Mouse (Mus musculus) gastrocnemius, adult 2 months (tissue): ENCODE results near the gene Usp38. TPM values are rescaled to one million over a fixed set of nuclear protein-coding genes. Genes with fewer than 3 reads are reported as not detected.

Experiments used
- DNase-seq: peaks from one replicate; pipeline ENCODE4 v3.0.0; 2022
- H3K27ac ChIP-seq: fragments of 200-600 bp; 2 replicates; pipeline ENCODE4 v1.8.1; 2022; ENCODE audit warnings: mild to moderate bottlenecking
- H3K4me3 ChIP-seq: fragments of 200-600 bp; 2 replicates; pipeline ENCODE4 v1.8.1; 2022; ENCODE audit warnings: mild to moderate bottlenecking, moderate library complexity
- CTCF ChIP-seq: fragments of 200-600 bp; IDR thresholded peaks from 2 replicates; pipeline ENCODE4 v1.8.1; 2022; ENCODE audit warnings: antibody characterized with exemption, mild to moderate bottlenecking, moderate library complexity
- intact Hi-C: fragments of 180-260 bp; cut with DNase I; formaldehyde crosslinking; loops from one replicate; pipeline ENCODE4 v1.15.1; 2025
- total RNA-seq, 2 experiments: library from RNA; stranded (reverse); gene quantifications; 2 replicates each; pipeline ENCODE4 v1.2.3; 2021

Usp38 gene
- total RNA-seq, 2 experiments from 2014 or later, result 22.1 to 23.2 TPM

DNA sequence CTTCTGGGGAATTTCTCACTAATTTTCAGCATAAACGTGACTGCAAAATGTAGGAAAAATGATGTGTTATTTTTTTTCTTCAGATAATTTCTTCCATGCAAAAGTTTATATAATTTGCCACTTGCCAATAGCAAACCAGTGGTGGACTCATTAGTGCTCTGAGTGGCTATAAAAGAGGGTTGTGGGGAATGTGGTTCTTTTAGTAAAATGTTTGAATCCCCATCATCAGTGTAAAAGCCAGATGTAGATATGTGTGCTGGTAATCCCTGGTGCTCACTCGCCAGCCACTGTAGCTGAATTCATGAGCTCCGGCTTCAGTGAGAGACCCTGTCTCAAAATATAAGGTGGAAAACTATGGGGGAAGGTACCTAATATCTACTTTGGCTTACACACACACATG is 61.8 kb downstream of the Usp38 start:
- peak overlapping the region; percentile 40; the same call in 1 of the 2 replicates for H3K27ac ChIP-seq
- intact Hi-C loops, result no loop called here
- H3K4me3 ChIP-seq, result no peak overlapping the region
- TF ChIP-seq CTCF, result no peak
- DNase-seq, result no peak

DNA sequence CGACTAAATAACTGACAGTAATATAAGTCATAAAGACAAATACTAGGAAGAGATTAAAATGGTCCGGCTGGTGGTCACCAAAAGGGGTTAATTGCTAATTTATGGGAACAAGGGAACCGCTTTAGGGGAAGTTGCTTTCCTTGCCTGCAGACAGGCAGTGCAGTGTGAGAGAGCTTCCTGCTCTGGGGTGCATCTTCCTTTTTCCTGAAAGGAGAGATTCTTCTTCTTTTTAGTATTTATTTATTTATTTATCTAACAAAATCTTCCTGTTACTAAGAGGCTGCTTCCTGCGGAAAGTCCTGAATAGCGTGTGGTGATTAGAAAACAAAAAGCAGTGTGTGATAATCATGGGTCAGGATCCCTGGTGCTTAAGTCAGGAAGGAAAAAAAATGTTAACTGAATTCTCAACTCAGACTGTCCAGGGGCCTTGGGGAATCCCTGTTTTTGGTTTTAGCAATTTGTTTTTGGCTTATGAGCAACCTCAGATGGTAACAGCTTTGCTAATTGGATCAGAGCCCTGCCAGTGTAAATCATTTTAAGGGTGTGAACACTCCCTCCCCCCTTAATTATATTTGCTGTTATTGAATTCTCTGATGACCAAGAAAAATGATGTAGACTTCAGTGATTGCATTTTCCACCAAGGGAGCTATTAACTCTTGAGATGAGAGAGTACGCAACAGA is 62.4 kb downstream of the Usp38 start:
- intact Hi-C loops, result no loop called here
- peak overlapping the region; percentile 40; the same call in 1 of the 2 replicates for H3K27ac ChIP-seq

DNA sequence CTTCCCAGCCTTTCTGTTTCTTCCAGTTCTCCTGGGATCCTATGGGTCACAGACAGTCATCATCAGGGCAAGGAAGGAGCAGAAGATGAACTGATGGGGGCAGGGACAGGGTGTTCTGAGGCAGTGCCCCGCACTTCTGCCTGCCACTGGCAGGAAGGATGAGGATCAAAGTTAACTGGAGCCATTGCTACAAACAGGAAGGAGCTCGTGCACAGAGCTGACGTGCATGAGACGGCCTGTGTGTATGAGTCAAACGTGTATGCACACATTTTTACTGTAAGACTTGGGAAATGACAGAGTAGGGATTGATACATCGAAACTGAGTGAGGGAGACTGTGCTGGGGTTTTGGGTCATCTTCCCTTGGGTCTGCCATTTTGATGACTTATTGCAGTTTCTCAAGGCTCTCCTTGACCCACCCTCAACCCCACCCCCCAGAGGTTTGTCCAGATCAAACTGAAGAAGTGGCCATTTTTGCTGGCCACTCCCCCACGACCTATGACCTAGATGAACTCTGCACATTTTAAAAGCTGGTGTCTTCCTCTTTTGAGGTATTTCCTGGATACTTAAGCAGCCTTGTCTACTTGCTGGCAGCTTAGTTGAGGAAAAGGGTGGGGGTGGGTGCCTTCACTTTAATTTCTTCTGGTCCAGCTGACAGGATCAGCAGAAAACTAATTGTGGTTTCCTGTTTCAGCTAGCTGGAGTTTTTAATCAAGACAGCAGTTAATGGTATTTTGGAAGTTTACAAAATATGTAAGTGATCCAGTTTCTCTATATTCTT is 66.1 kb downstream of the Usp38 start:
- TF ChIP-seq CTCF, result no peak
- intact Hi-C loops, result no loop called here
- no peak for DNase-seq
- no peak overlapping the region for H3K4me3 ChIP-seq
- H3K27ac ChIP-seq, result peak overlapping the region; percentile 24; the same call in 1 of the 2 replicates

More for the DNA sequence above, 62.4 kb downstream of the Usp38 start:
- TF ChIP-seq CTCF, result no peak
- DNase-seq, result no peak
- H3K4me3 ChIP-seq, result peak overlapping the region; percentile 7; the same call in 1 of the 2 replicates

DNA sequence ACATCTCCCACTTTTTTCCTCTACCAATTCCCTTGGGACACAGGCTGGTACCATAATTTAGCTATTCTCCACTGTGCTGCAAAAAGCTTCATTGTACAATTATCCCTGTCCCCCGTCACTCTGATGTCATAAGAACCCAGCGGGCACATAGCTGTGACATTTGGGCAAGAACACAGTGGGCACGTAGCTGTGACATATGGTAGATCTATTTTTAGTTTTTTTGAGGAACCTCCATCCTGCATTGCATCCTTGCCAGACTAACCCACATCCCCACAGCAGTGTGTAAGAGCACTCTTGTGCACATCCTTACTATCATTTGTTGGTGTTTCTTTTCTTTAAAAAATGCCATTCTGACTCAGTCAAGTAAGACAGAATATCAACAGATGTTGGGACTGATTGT is 71.0 kb downstream of the Usp38 start:
- TF ChIP-seq CTCF, result no peak
- no peak for DNase-seq
- H3K4me3 ChIP-seq, result no peak overlapping the region
- intact Hi-C loops, result no loop called here
- no peak overlapping the region for H3K27ac ChIP-seq

DNA sequence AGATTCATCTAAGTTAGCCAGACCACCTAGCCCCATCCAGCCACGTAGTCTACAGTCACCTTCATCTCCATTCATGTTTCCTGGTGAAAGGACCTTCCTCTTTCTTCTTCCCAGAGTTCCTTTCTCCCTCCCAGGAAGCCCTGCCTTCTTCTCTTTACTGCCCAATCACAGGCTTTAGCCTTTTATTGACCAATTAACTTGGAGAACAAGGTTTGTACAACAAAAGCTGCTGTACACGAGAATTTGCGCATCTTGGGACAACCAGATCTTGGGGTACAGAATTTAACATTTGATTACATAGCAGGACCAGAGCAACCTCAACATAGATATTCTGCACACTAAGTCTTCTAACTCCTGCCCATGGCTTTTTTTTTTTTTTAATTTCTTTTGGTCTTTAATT is 73.1 kb downstream of the Usp38 start:
- H3K4me3 ChIP-seq, result no peak overlapping the region
- no peak for DNase-seq
- TF ChIP-seq CTCF, result no peak
- H3K27ac ChIP-seq, result no peak overlapping the region
- intact Hi-C loops, result no loop called here

DNA sequence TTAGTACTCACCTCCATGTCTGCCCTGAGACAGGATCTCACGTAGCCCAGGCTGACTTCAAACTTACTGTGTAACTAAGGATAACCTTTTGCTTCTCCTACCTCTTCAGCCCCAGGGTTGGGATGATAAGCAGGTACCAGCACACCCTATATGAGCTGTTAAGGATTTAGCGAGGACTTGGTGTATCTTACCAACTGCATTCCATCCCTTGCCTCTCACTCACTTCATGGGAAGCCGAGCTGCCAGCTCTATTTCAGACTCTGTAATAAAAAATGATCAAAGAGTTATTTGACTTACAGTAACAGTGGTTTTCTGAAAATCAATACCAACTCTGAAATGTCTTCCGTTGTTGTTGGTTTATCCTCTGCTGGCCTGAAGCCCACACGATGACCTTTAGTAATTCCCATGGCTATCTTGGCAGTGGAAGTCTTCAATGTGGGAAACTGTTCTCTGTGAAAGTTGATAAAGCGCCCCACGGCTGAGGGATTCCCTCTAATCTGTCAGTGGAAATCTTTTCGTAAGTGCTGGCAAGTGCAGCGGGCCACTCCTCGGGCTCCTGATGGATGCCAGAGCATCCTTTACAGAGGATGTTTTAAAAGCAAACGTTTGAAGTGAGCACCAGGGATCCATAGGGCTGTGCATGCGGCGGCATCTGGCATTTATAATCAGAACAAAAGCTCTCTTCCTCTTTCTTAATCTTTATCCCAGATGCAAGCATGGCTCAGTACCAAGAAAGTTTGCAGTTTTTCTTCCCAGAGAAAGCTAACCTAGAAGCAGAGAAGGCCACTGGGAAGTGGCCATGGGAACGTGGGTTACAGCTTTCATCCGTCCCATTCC is 76.7 kb downstream of the Usp38 start:
- intact Hi-C loops, result no loop called here
- no peak for TF ChIP-seq CTCF
- peak; percentile 28 for DNase-seq
- H3K4me3 ChIP-seq, result peak overlapping the region; percentile 48
- peak overlapping the region; percentile 31 for H3K27ac ChIP-seq

Other genes starting within 250 kb of the Usp38 start
- 10 to 100 TPM; 11.7 to 14.3 TPM for gene Gab1, start 134.4 kb downstream of the Usp38 start, total RNA-seq